Mouse (Mus musculus): Measurements from ENCODE around the gene Rpl10-ps3. TPM values are rescaled to one million over a fixed set of nuclear protein-coding genes. Genes with fewer than 3 reads are reported as not detected.

Gene Rpl10-ps3
- polyA plus RNA-seq (2015; fragmentation: Nextera tagmentation; extraction: Ambion mirVana): 253 and 322 TPM in 2 replicates

GRCm38 (mm10) chr9:50344868-50345267 lies at the start of gene Rpl10-ps3:
Rpl10-ps3 (minus strand) TSS chr9:50344968.
- Histone ChIP-seq H3K9ac (no peak within 1 kb of the TSS), H3K4me1 (no peaks in the 10 kb centered on the region), H3K4me3 (no peak within 1 kb of the TSS), H3K27ac (no peak within 1 kb of the TSS), H3K9me3 (no peaks in the 10 kb centered on the region), H3K4me2 (no peak within 1 kb of the TSS), H3K36me3 (no peaks in the 10 kb centered on the region), H3K27me3 (no peaks in the 10 kb centered on the region)
- ATAC-seq (ENCODE audit: insufficient number of reproducible peaks, low FRiP score, low TSS enrichment, low read depth): no peak
- 92% methylated on average over 10 of the region's 13 CpGs for WGBS

- H3K4me3 ChIP-seq: no peak overlapping the region
- H3K4me1 ChIP-seq: no peaks in the 10 kb centered on the region
Measured at GRCm38 (mm10) chr9:50375598-50375997, 30.8 kb upstream of the Rpl10-ps3 start.

GRCm38 (mm10) chr9:50374666-50375065 lies 29.9 kb upstream of the Rpl10-ps3 start:
- Histone ChIP-seq H3K9ac (no peak overlapping the region), H3K4me1 (no peaks in the 10 kb centered on the region), H3K27me3 (no peaks in the 10 kb centered on the region), H3K4me2 (no peak overlapping the region), H3K9me3 (no peaks in the 10 kb centered on the region), H3K4me3 (no peak overlapping the region), H3K27ac (no peak overlapping the region), H3K36me3 (no peaks in the 10 kb centered on the region)
- ATAC-seq (ENCODE audit: insufficient number of reproducible peaks, low FRiP score, low TSS enrichment, low read depth): no peak
- whole genome bisulfite sequencing: 87% methylated on average over 5 of the region's 5 CpGs

More at GRCm38 (mm10) chr9:50375598-50375997, 30.8 kb upstream of the Rpl10-ps3 start:
- no peak for ATAC-seq (ENCODE audit: insufficient number of reproducible peaks, low FRiP score, low TSS enrichment, low read depth)
- H3K27me3 ChIP-seq: no peaks in the 10 kb centered on the region
- H3K4me2 ChIP-seq: no peak overlapping the region
- H3K9me3 ChIP-seq: no peaks in the 10 kb centered on the region
- H3K27ac ChIP-seq: no peak overlapping the region
- H3K9ac ChIP-seq: no peak overlapping the region
- H3K36me3 ChIP-seq: no peaks in the 10 kb centered on the region
- 60% methylated on average over 6 of the region's 6 CpGs for WGBS

GRCm38 (mm10) chr9:50368551-50369297 lies 24.0 kb upstream of the Rpl10-ps3 start:
- Histone ChIP-seq H3K27me3 (no peaks in the 10 kb centered on the region), H3K4me3 (no peak overlapping the region), H3K9ac (no peak overlapping the region), H3K9me3 (no peaks in the 10 kb centered on the region), H3K27ac (no peak overlapping the region), H3K36me3 (no peaks in the 10 kb centered on the region), H3K4me2 (no peak overlapping the region), H3K4me1 (peaks cover 10% of the 10 kb centered on the region)
- 52% methylated on average over 8 of the region's 8 CpGs for WGBS
- ATAC-seq (ENCODE audit: insufficient number of reproducible peaks, low FRiP score, low TSS enrichment, low read depth): no peak

- 31% methylated on average over 11 of the region's 11 CpGs for WGBS
- Histone ChIP-seq H3K4me2 (no peak overlapping the region), H3K36me3 (no peaks in the 10 kb centered on the region), H3K27ac (no peak overlapping the region), H3K4me1 (peaks cover 14% of the 10 kb centered on the region), H3K9ac (no peak overlapping the region), H3K9me3 (no peaks in the 10 kb centered on the region), H3K4me3 (no peak overlapping the region), H3K27me3 (no peaks in the 10 kb centered on the region)
- no peak for ATAC-seq (ENCODE audit: insufficient number of reproducible peaks, low FRiP score, low TSS enrichment, low read depth)
Measured at GRCm38 (mm10) chr9:50365059-50365780, 20.5 kb upstream of the Rpl10-ps3 start.

GRCm38 (mm10) chr9:50363962-50364361 lies 19.2 kb upstream of the Rpl10-ps3 start:
- ATAC-seq (ENCODE audit: insufficient number of reproducible peaks, low FRiP score, low TSS enrichment, low read depth): no peak
- no peaks in the 10 kb centered on the region for H3K9me3 ChIP-seq
- WGBS: 83% methylated on average over 2 of the region's 2 CpGs
- H3K4me1 ChIP-seq: peaks cover 16% of the 10 kb centered on the region
- H3K27me3 ChIP-seq: no peaks in the 10 kb centered on the region
- H3K4me2 ChIP-seq: no peak overlapping the region
- H3K9ac ChIP-seq: no peak overlapping the region
- no peak overlapping the region for H3K4me3 ChIP-seq
- no peaks in the 10 kb centered on the region for H3K36me3 ChIP-seq
- no peak overlapping the region for H3K27ac ChIP-seq

- H3K9ac ChIP-seq: no peak overlapping the region
- no peaks in the 10 kb centered on the region for H3K9me3 ChIP-seq
- H3K27me3 ChIP-seq: no peaks in the 10 kb centered on the region
- no peak overlapping the region for H3K4me3 ChIP-seq
- H3K4me2 ChIP-seq: no peak overlapping the region
- H3K4me1 ChIP-seq: peaks cover 16% of the 10 kb centered on the region
- ATAC-seq (ENCODE audit: insufficient number of reproducible peaks, low FRiP score, low TSS enrichment, low read depth): no peak
- no peak overlapping the region for H3K27ac ChIP-seq
- WGBS: 75% methylated on average over 5 of the region's 5 CpGs
- H3K36me3 ChIP-seq: no peaks in the 10 kb centered on the region
Measured at GRCm38 (mm10) chr9:50363259-50363658, 18.5 kb upstream of the Rpl10-ps3 start.

- WGBS: 24% methylated on average over 3 of the region's 3 CpGs
- Histone ChIP-seq H3K9ac (no peak overlapping the region), H3K27ac (no peak overlapping the region), H3K4me3 (no peak overlapping the region), H3K4me1 (peaks cover 16% of the 10 kb centered on the region), H3K36me3 (no peaks in the 10 kb centered on the region), H3K4me2 (no peak overlapping the region), H3K27me3 (no peaks in the 10 kb centered on the region), H3K9me3 (no peaks in the 10 kb centered on the region)
- ATAC-seq (ENCODE audit: insufficient number of reproducible peaks, low FRiP score, low TSS enrichment, low read depth): no peak
Measured at GRCm38 (mm10) chr9:50362556-50362955, 17.8 kb upstream of the Rpl10-ps3 start.

DNA sequence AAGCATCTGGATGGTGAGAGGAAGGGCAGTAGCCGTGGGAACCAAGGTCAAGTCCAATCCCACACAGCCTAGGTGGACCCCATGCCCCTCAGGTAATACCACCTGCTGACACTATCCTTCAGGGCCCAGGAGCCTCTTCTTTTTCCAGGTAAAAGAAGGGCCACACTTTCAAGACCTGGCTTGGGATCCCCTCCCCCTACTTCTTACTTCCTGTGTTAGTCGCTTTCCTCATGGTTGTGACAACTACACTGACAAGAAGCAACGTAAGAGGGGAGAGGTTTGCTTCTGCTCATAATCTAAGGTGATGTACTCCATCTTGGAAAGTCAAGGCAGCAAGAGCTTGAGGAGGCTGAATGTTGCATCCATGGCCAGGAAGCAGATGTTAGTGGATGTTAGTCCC lies 15.6 kb upstream of the Rpl10-ps3 start:
- 63% methylated on average over 3 of the region's 3 CpGs for WGBS
- Histone ChIP-seq H3K9me3 (no peaks in the 10 kb centered on the region), H3K27me3 (no peaks in the 10 kb centered on the region), H3K4me2 (no peak overlapping the region), H3K4me3 (no peak overlapping the region), H3K4me1 (peaks cover 14% of the 10 kb centered on the region), H3K27ac (no peak overlapping the region), H3K36me3 (no peaks in the 10 kb centered on the region), H3K9ac (no peak overlapping the region)
- ATAC-seq (ENCODE audit: insufficient number of reproducible peaks, low FRiP score, low TSS enrichment, low read depth): no peak

GRCm38 (mm10) chr9:50357331-50357730 lies 12.6 kb upstream of the Rpl10-ps3 start:
- Histone ChIP-seq H3K4me2 (no peak overlapping the region), H3K36me3 (no peaks in the 10 kb centered on the region), H3K9ac (no peak overlapping the region), H3K4me3 (no peak overlapping the region), H3K27ac (no peak overlapping the region), H3K27me3 (no peaks in the 10 kb centered on the region), H3K9me3 (no peaks in the 10 kb centered on the region), H3K4me1 (0 out of 2 replicates have a peak, but pooled peaks cover 3% of the 10 kb centered on the region)
- 72% methylated on average over 3 of the region's 3 CpGs for WGBS
- no peak for ATAC-seq (ENCODE audit: insufficient number of reproducible peaks, low FRiP score, low TSS enrichment, low read depth)

DNA sequence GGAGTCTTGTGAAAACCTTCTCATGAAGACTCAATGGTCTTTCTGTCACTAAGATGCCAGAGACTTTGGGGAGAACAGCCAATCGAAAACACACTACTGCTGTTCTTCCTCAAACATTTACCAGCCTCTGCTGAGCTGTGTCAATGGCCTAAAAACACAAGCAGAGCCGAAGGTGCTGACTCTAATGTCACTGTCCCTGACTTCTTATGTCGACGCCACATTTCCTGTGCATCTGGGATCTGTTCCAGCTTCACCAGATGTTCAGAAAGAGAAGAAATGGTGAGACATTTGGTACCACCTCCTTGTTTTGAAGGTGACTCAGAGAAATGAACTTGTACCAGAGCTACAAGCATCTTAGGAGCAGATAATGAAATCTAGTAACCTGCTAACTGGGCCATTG lies 7.0 kb upstream of the Rpl10-ps3 start:
- no peaks in the 10 kb centered on the region for H3K36me3 ChIP-seq
- H3K9me3 ChIP-seq: no peaks in the 10 kb centered on the region
- no peak overlapping the region for H3K4me2 ChIP-seq
- no peak overlapping the region for H3K27ac ChIP-seq
- H3K9ac ChIP-seq: no peak overlapping the region
- no peak for ATAC-seq (ENCODE audit: insufficient number of reproducible peaks, low FRiP score, low TSS enrichment, low read depth)
- H3K27me3 ChIP-seq: no peaks in the 10 kb centered on the region
- H3K4me1 ChIP-seq: no peaks in the 10 kb centered on the region
- no peak overlapping the region for H3K4me3 ChIP-seq
- 54% methylated on average over 4 of the region's 4 CpGs for WGBS

GRCm38 (mm10) chr9:50350571-50350970 lies 5.8 kb upstream of the Rpl10-ps3 start:
- H3K4me3 ChIP-seq: no peak overlapping the region
- H3K36me3 ChIP-seq: no peaks in the 10 kb centered on the region
- H3K9ac ChIP-seq: no peak overlapping the region
- 69% methylated on average over 1 of the region's 1 CpGs for WGBS
- H3K27me3 ChIP-seq: no peaks in the 10 kb centered on the region
- no peak overlapping the region for H3K27ac ChIP-seq
- H3K4me2 ChIP-seq: no peak overlapping the region
- H3K9me3 ChIP-seq: no peaks in the 10 kb centered on the region
- ATAC-seq (ENCODE audit: insufficient number of reproducible peaks, low FRiP score, low TSS enrichment, low read depth): no peak
- no peaks in the 10 kb centered on the region for H3K4me1 ChIP-seq

Data from limb, embryonic 15.5 days (tissue).